Mouse (Mus musculus) spleen, postnatal 36 days (tissue): ENCODE measurements around the gene Pitpnm1.
"Not testable (repeated sequence)": the region's sequence is repeated elsewhere in the genome, so short reads cannot be mapped to it uniquely, and the experiment has no call there.

ENCODE experiments used
- DNase-seq, 2 experiments: peaks; one replicate each; pipeline ENCODE4 v3.0.0; 2022; ENCODE audit warnings: low spot score in 2 of 2, mixed read lengths in 1 of 2

Pitpnm1 gene

DNA sequence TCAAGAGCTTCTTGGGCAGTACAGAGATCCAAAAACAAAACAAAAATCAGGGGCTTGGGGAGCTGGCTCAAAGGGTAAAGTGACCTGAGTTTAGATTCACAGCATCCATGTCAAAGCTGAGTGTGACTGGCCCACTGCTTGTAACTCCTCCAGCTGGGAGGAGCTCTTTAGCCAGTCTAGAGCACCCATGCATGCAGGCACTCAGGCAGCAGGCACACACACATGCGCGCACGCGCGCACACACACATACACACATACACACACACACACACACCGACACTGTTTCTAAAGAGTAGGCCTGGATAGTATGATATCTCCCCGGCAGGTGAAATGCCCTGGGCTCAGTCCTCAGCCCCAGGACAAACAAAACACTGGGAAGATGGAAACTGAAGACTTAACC, 17.2 kb downstream of the Pitpnm1 start:
- peak; percentile 31 to 51 for DNase-seq

DNA sequence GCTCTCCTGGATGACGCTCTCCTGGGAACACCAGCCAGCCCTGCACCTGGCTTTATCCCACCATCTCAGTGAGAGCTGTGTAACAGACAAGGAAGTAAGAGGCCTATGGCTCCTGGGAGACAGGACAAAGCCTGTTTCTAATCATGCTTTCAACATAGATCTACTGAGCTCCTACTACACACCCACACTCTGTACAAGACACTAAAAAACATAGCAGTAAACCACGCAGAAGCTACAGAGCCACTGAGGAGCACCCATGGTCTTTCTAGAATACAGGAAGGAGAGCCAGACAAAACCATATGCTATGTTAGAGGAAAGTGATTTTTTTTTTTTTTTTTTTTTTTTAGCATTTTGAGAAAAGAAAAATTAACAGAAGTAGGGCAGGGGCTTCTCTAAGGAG, 18.6 kb downstream of the Pitpnm1 start:
- DNase-seq: no peak

DNA sequence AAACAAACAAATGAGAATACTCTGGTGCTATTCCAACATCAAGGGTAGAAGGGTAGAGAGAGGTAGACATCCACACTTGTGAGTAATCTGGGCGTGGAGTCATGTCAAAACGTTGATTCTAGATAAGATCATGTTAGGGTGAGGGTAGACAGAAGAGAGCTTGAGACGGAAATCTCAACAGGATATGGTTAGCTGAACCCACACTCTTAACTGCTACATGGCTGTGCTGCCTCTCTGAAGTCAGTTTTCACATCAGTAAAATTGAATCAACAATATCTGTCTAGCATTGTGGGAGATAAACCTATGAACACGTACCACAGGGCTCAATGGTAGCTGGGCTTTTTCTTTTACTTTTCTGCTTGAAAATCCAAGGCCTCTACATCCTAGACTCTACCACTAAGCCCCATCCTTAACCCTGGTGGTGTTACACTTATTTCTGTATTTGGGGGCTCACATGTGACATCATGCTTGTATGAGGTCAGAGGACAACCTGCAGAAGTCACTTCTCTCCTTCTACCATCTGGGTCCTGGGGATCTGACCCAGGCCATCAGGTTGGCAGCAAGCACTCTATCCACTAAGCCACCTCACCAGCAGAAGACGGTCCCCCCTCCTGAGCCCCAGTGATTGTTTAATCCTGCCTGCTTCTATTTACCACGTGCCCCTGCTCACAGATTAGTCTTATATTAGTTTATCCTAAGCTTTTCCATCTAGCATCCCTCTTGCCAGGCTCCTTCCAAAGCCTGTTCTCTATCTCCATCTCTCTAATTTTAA, 20.1 kb downstream of the Pitpnm1 start:
- peak; percentile 48 to 59 for DNase-seq

GRCm38 (mm10) chr19:4120496-4120895, 20.7 kb downstream of the Pitpnm1 start:
- no peak for DNase-seq

DNA sequence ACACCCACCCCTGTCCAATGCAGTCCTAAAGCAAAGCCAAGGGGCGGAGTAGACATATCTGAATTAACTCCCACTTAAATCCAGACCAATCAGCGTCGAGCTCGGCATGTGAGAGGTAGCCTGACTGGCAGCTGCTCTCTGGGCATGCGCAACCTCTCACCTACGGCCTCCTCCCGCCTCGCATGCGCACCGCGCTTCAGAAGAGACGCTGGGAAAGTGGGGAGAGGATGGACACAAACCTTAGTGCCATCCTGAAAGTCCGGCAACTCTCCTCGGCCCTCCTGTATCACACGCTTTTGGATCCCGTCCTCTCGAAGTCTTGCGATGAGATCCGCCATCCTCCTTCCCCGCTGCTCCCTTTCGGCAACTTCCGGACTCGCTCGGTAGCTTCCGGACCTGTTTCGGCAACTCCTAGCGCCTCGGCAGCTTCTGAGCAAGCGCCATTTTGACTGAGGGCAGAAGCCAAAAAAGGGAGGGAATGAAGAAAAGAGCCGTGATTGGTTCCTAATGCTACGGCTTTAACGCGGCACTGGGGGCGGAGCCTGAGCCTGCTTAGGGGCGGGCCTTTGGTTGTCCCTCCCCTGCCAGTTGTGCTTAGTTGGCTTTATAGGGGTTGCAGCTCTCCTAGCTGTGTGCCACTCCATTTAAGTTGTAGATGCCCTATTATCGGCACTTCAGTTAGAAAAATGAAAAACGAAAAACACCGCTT, 21.5 kb downstream of the Pitpnm1 start:
- DNase-seq: peak; percentile 98 to 99

DNA sequence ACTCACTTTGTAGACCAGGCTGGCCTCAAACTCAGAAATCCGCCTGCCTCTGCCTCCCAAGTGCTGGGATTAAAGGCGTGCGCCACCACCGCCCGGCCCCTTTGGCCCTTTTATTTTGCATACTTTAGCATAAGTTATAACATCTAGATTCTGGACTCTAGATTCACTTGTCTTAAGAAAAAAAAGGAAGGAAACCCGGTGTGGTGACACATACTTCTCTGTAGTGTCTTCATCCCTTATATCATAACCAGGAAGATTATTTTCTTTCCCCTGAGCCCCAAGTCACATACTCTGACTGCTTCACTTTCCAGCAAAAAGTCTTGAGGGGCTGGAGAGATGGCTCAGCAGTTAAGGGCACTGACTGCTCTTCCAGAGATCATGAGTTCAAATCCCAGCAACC, 22.1 kb downstream of the Pitpnm1 start:
- DNase-seq: peak in 1 of 2 experiments; percentile 45

DNA sequence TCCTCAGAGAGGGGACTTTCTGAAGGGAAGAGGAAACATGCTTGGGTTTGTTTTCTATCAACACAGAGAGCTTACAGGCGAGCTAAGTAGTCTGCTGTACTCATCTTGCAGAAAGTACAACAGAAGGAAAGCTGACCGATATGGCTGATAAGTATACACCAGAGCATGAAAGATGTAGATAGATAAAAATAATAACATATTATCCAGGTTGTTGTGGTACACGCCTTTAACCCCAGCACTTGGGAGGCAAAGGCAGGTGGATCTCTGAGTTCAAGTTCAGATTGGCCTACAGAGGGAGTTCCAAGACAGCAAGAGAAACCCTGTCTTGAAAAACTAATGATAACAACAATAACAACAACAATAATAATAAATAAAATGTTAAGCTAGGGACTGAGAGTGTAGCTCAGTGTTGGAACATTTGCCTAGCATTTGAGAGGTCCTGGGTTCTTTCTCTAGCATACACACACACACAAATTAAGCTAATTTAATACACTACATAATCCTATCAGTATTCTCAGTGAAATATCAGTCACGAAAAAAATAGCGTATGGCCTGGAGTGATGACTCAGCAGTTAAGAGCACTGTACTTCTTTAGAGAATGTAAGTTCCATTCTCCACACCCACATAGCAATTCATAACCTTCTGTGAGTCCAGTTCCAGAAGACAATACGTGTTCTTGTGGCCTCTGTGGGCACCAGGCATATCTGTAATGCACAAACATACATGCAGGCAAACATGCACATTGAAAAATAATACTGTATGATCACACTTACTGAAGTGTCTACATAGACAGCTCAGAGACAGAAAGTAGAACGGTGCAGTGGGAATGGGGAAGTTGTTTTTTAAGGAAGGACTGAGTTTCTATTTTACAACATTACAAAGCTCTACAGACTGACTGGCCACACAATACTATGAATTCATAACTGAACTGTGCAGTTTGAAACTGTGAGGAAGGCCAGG, 22.9 kb downstream of the Pitpnm1 start:
- DNase-seq: peak in 1 of 2 experiments; percentile 50

- no peak for DNase-seq
Observed at GRCm38 (mm10) chr19:4124432-4124831, 24.6 kb downstream of the Pitpnm1 start.

- DNase-seq: peak in 1 of 2 experiments; percentile 49
Observed at GRCm38 (mm10) chr19:4125268-4125667, 25.5 kb downstream of the Pitpnm1 start.

DNA sequence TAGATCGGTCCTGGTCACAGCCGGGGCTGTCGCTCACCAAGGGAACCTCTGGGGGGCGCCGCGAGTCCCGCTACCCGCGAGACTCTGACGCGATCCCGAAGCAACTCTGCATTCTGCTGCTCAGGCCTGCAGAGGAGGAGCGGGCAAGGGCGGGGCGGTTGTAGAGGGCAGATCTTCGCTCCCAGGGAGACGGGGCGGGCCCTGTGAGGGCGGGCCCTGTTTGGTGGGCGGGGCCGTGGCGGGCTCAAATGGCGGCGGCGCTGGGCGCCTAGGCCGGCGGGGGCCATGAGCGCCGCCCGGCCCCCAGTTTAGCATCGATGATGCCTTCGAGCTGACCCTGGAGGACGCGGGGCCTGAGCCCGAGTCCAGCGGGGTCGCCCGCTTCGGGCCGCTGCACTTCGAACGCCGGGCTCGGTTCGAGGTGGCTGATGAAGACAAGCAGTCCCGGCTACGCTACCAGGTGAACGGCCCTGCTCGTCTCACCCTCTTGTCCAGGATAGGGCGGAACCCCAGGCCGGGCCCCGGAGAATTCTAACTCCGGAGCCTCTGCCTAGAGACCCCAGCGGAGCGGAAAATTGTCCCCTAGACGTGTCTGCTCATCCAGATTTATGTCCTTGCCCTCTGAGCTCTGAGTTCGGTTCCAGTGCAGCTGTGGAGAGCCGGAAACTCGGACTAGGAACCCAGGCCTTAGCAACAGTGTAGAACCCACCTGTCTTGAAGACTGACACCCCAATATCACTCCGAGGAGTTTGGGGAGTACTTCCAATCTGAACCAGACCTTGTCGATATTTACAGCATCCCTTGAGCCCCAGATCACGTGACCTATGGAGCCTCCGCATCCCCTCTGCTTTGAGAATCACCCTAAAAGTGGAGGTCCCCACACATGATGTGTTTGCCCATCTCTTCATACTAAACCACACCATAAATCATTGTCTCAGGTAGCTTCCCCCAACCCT, 26.2 kb downstream of the Pitpnm1 start, which contains the start of gene Aip:
Gene Aip (minus strand): TSS at position 118 of the 956 bp plus-strand sequence.
- peak; percentile 99 for DNase-seq

GRCm38 (mm10) chr19:4126759-4127495, 27.1 kb downstream of the Pitpnm1 start:
- DNase-seq: peak in 1 of 2 experiments; percentile 44

GRCm38 (mm10) chr19:4129462-4129861, 29.7 kb downstream of the Pitpnm1 start:
- no peak for DNase-seq

GRCm38 (mm10) chr19:4130106-4130505, 30.3 kb downstream of the Pitpnm1 start:
- no peak for DNase-seq

GRCm38 (mm10) chr19:4131075-4131474, 31.3 kb downstream of the Pitpnm1 start:
- DNase-seq: no peak

DNA sequence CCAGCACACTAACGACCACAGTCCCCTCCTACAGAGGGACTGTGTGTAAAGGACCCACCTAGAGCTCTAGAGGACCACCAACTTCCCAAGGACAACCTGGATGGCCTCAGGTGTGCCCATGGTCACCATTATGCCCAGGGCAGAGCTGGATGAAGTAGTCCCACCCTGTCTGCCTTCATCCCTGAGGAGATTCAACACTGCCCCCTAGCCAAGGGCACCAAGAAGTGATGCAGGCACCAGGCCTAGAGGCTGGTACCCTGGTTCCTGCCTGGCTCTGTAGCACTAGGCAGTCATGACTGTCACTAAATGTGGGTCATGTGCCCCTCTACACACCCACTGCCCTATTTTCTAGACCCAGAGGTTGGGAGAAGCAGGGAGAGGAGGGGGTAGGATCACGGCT, 32.0 kb downstream of the Pitpnm1 start:
- no peak for DNase-seq

DNA sequence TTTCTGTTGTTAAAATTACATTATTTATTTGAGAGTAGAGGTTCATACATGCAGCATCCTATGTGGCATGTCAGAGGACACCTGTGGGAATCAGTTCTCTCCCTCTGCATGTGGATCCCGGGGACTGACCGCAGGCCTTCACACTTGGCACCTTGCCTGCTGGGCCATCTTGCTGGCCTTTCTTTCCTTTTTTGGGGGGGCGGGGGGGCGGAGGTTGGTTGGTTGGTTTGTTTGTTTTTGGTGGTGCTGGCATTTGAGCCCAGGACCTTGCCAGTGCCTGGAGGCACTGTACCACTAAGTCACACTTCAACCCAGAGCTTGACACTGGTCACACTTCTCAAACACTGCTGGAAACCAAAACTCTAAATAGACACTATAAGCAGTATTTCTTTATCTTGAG, 34.6 kb downstream of the Pitpnm1 start:
- DNase-seq: no peak

GRCm38 (mm10) chr19:4135229-4135962, 35.6 kb downstream of the Pitpnm1 start:
- peak in 1 of 2 experiments; percentile 58 for DNase-seq

DNA sequence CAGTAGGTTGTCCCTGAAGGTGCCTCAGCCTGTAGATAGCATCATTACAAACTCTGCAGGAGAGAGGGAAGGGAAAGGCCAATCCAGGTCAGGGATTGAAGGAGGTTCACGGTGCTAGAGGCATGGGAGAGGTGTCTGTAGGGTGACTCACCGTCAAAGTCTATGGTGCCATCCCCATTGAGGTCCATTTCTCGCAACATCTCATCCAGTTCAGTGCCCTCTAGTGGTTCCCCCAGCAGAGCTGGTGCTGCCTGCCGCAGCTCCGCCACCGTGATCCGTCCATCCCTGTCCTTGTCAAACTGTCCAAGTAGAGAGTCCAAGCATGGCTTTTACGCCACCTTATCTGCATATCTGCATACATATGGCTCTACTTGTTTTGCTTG, 36.2 kb downstream of the Pitpnm1 start:
- DNase-seq: not testable (repeated sequence)

DNA sequence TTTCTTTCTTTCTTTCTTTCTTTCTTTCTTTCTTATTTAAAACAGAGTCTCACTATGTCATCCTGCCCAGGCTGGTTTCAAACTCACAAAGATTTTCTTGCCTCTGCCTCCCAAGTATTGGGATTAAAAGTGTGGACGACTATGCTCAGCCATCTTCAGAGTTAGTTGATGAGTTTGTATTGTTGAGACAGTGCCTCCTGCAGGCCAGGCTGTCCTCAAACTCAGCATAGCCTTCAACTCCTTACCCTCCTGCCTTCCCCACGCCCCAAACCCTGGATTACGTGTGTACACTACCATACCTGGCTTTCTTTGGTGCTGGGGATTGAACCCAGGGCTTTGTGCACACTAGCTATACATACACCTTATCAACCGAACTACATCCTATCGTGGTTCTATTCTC, 36.7 kb downstream of the Pitpnm1 start:
- no peak for DNase-seq
